Mouse (Mus musculus): ENCODE results near the gene Ooep. TPM values are rescaled to one million over a fixed set of nuclear protein-coding genes. Genes with fewer than 3 reads are reported as not detected.
"Not testable (repeated sequence)": the region's sequence is repeated elsewhere in the genome, so short reads cannot be mapped to it uniquely, and the experiment has no call there.

The Ooep gene
- polyA plus RNA-seq, 1 experiment from 2014 or later = 2.8 TPM

GRCm38 (mm10) chr9:78342494-78342893 is 36.0 kb downstream of the Ooep start:
- H3K9me3 ChIP-seq; H3K27me3 ChIP-seq (ENCODE audit: insufficient read depth, poor library complexity, severe bottlenecking); H3K36me3 ChIP-seq; H3K27ac ChIP-seq; H3K4me1 ChIP-seq (replicated peaks); DNase-seq (ENCODE audit: low spot score); H3K4me3 ChIP-seq: not testable (repeated sequence)
- 86% methylated on average over 4 of the region's 4 CpGs for WGBS

GRCm38 (mm10) chr9:78340324-78340723 is 38.2 kb downstream of the Ooep start:
- not testable (repeated sequence) for H3K27ac ChIP-seq; H3K4me3 ChIP-seq; H3K27me3 ChIP-seq (ENCODE audit: insufficient read depth, poor library complexity, severe bottlenecking); H3K4me1 ChIP-seq (replicated peaks); H3K9me3 ChIP-seq; H3K36me3 ChIP-seq
- WGBS = 15% methylated on average over 8 of the region's 8 CpGs
- peak; percentile 63 for DNase-seq (ENCODE audit: low spot score)

- H3K27me3 ChIP-seq (ENCODE audit: insufficient read depth, poor library complexity, severe bottlenecking); DNase-seq (ENCODE audit: low spot score); H3K4me3 ChIP-seq; H3K27ac ChIP-seq; H3K4me1 ChIP-seq (replicated peaks); H3K36me3 ChIP-seq; H3K9me3 ChIP-seq: not testable (repeated sequence)
These were observed 41.5 kb downstream of the Ooep start for GRCm38 (mm10) chr9:78337050-78337449.

DNA sequence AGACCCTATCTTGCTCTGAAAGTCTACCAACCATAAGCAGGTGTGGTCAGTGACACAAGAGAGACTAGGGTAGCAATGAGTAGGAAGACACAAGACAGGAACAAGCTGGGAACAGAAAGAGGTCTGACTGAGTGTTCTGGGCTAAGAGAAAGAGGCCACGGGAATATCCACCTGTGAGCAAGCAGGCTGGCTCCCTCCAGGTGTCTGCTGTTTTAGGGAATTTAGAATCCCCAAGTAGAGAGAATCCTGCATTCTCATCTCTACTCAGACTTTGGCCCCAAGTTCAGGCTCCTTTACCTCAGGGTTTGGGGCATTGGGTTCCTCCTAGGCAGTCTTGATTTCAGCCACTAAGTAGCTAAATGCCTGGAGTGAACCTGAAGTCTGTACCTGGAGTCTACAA is 51.2 kb downstream of the Ooep start, which contains the start of gene Omt2b:
Gene Omt2b (plus strand): TSS at position 301 of the 400 bp plus-strand sequence.
- H3K9me3 ChIP-seq; H3K27ac ChIP-seq; H3K27me3 ChIP-seq (ENCODE audit: insufficient read depth, poor library complexity, severe bottlenecking); DNase-seq (ENCODE audit: low spot score); H3K4me1 ChIP-seq (replicated peaks); H3K36me3 ChIP-seq; H3K4me3 ChIP-seq: not testable (repeated sequence)
- 89% methylated on average over 1 of the region's 1 CpGs for WGBS

Other genes starting within 250 kb of the Ooep start
- gene Gsta4, start 196.0 kb downstream of the Ooep start, polyA plus RNA-seq (2016; fragmentation: Nextera tagmentation; extraction: Ambion mirVana) = 58.1 and 60.9 TPM in 2 replicates
- not detected in 2 replicates for gene Gsta1, start 148.1 kb downstream of the Ooep start, polyA plus RNA-seq (2016; fragmentation: Nextera tagmentation; extraction: Ambion mirVana)
- gene Gm3776, start 121.6 kb downstream of the Ooep start, polyA plus RNA-seq (2016; fragmentation: Nextera tagmentation; extraction: Ambion mirVana) = not detected in 2 replicates
- gene Gm10639, start 88.8 kb downstream of the Ooep start, polyA plus RNA-seq (2016; fragmentation: Nextera tagmentation; extraction: Ambion mirVana) = not detected in 2 replicates
- not detected in 2 replicates for gene Omt2a, start 63.9 kb downstream of the Ooep start, polyA plus RNA-seq (2016; fragmentation: Nextera tagmentation; extraction: Ambion mirVana)
- not detected in 2 replicates for gene Omt2b, start 51.1 kb downstream of the Ooep start, polyA plus RNA-seq (2016; fragmentation: Nextera tagmentation; extraction: Ambion mirVana)
- not detected in 2 replicates for gene Gsta2, start 22.9 kb downstream of the Ooep start, polyA plus RNA-seq (2016; fragmentation: Nextera tagmentation; extraction: Ambion mirVana)
- gene Dppa5a, start 10.5 kb downstream of the Ooep start, polyA plus RNA-seq (2016; fragmentation: Nextera tagmentation; extraction: Ambion mirVana) = 0.37 and 0.54 TPM in 2 replicates
- 0.10 and 0.21 TPM in 2 replicates for gene Ddx43, start 17.1 kb upstream of the Ooep start, polyA plus RNA-seq (2016; fragmentation: Nextera tagmentation; extraction: Ambion mirVana)
- 0.20 and 0.46 TPM in 2 replicates for gene Cgas, start 64.5 kb upstream of the Ooep start, polyA plus RNA-seq (2016; fragmentation: Nextera tagmentation; extraction: Ambion mirVana)
- 22.6 and 25.1 TPM in 2 replicates for gene Mto1, start 69.5 kb upstream of the Ooep start, polyA plus RNA-seq (2016; fragmentation: Nextera tagmentation; extraction: Ambion mirVana)
- 0.55 and 0.68 TPM in 2 replicates for gene Gm17324, start 70.1 kb upstream of the Ooep start, polyA plus RNA-seq (2016; fragmentation: Nextera tagmentation; extraction: Ambion mirVana)
- gene Eef1a1, start 110.4 kb upstream of the Ooep start, polyA plus RNA-seq (2016; fragmentation: Nextera tagmentation; extraction: Ambion mirVana) = 3,168 and 3,706 TPM in 2 replicates
- gene Slc17a5, start 209.3 kb upstream of the Ooep start, polyA plus RNA-seq (2016; fragmentation: Nextera tagmentation; extraction: Ambion mirVana) = 10.0 and 10.4 TPM in 2 replicates
- gene Cd109, start 236.8 kb upstream of the Ooep start, polyA plus RNA-seq (2016; fragmentation: Nextera tagmentation; extraction: Ambion mirVana) = 3.7 and 4.6 TPM in 2 replicates

All from hindbrain, embryonic 10.5 days (tissue).